Mouse (Mus musculus) liver, embryonic 14 days (tissue): ENCODE measurements around the gene Ccl24. TPM values are rescaled to one million over a fixed set of nuclear protein-coding genes. Genes with fewer than 3 reads are reported as not detected.

Source experiments
- polyA plus RNA-seq: library from polyadenylated mRNA; depleted of rRNA; stranded (reverse); fragments of >200 nt; gene quantifications from 2 replicates; pipeline ENCODE4 v1.2.3, GENCODE M21; 2012; rRNA removed

Ccl24 gene
- polyA plus RNA-seq = 10.5 and 12.0 TPM in 2 replicates

GRCm38 (mm10) chr5:135573006-135573405, at the start of gene Ccl24:
Gene Ccl24, minus strand, starts transcription at chr5:135573049.

DNA sequence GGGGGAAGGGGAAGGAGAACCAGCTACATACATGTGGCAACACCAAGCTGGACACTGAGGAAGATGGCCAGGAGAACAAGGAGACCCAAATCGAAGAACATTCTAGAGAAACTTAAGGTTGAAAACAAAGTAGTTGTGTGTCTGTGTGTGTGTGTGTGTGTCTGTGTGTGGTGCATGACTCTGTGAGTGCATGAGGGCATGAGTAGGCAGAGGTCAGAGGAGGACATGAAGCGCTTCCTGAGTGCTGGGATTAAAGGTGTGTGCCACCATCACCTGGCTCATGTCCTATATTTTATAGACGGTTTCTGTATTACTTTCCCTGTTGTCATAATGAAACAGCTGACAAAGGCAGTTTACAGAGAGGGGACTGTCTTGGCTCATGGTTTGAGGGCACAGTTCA, 9.4 kb downstream of the Ccl24 start, which contains the start of gene Ccl26:
TSS of gene Ccl26 (minus strand) at position 101 of the 400 bp plus-strand sequence.

DNA sequence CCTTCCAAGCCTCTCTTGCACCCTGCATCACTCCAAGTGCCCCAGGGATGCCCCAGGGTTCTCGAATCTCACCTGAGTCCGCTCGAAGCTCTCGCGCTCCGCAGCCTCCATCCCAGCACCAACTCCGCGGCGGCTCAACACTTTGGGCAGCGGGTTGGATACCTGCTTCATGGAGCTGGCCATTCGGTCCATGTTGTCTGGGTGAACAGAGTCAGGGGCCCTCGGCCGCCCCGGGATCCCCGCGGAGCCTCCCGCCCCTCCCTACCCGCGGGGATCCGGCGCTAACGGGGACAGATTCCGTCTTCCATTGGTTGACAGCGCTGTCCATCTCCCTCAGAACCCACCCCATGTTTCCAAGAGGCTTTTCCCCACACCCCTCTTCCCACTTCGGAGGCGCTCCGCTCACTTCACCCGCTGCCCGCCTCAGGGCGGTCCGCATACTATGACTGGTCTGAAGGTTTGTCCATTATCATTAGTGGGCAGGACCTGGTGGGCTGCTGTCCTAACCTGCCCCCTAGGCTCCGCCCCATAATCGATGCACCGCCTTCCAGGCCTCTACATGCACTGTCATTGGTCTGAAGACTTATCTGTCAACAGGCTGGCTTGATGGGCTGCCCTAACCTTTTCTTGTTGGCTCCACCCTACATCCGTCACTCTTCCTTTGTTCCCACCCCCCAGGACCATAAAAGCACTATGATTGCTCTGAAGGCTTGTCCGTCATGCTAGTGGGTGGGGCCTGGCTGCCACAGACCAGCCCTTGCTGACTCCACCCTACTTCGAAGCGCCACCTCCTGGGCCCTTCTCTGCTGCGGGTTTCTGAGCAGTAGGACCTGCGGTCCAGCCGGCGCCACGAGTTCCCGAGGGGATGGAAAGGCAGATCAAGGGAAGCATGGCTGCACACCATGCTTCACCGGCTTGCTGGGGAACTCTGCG, 27.7 kb downstream of the Ccl24 start, which contains the start of gene Hip1:
TSS of gene Hip1 (minus strand) at position 256 of the 933 bp plus-strand sequence.

Other genes starting within 250 kb of the Ccl24 start
- 0.05 TPM in 1 of 2 replicates, not detected in the other for gene Fkbp6, start 223.0 kb downstream of the Ccl24 start, polyA plus RNA-seq
- gene Trim50, start 219.8 kb downstream of the Ccl24 start, polyA plus RNA-seq = not detected in 2 replicates
- 12.1 and 14.1 TPM in 2 replicates for gene Nsun5, start 203.1 kb downstream of the Ccl24 start, polyA plus RNA-seq
- gene Pom121, start 178.5 kb downstream of the Ccl24 start, polyA plus RNA-seq = 5.7 and 8.6 TPM in 2 replicates
- gene Hip1, start 27.9 kb downstream of the Ccl24 start, polyA plus RNA-seq = 1.9 and 2.0 TPM in 2 replicates
- not detected in 2 replicates for gene Ccl26, start 9.5 kb downstream of the Ccl24 start, polyA plus RNA-seq
- gene Rhbdd2, start 59.6 kb upstream of the Ccl24 start, polyA plus RNA-seq = 3.4 and 4.0 TPM in 2 replicates
- gene Por, start 97.0 kb upstream of the Ccl24 start, polyA plus RNA-seq = 18.1 and 22.7 TPM in 2 replicates
- 4.6 and 5.7 TPM in 2 replicates for gene Tmem120a, start 171.4 kb upstream of the Ccl24 start, polyA plus RNA-seq
- gene Styxl1, start 205.3 kb upstream of the Ccl24 start, polyA plus RNA-seq = 0.05 TPM in 1 of 2 replicates, not detected in the other
- 211 and 234 TPM in 2 replicates for gene Mdh2, start 205.4 kb upstream of the Ccl24 start, polyA plus RNA-seq
- gene Srrm3, start 233.8 kb upstream of the Ccl24 start, polyA plus RNA-seq = 0.01 and 0.02 TPM in 2 replicates